Mouse (Mus musculus): ENCODE measurements at regions not wholly inside any gene's neighbourhood (a gene's known extent, or its start where the extent isn't known, plus 50 kb on each side); places are given as distances from the start of the nearest gene placed in this dataset.

DNA sequence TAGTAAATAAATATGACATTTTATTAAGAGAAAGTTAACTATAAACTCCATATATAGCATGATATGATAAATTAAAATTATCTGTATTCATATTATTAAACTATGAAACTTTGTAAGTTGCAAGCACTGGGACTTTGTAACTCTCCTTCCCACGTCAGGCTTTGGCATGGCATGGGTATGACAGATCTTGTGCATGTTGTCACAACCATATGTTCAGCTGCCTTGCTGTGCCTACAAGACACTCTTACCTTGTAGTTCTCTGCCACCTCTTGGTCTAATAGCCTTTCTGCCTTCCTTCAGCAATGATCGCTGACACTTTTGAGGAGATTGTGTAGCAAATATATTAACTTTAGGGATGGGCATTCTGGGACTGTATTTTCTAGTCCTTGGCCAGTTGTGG lies 183.1 kb upstream of the Ndst3 start:
- no peaks in the 10 kb centered on the region for H3K9me3 ChIP-seq (ENCODE audit: control insufficient read depth, insufficient read depth, low read depth, low read length)
- no peak overlapping the region for H3K9ac ChIP-seq (ENCODE audit: insufficient read depth, low read depth, low read length, poor library complexity, severe bottlenecking)
- no peak overlapping the region for H3K27ac ChIP-seq (ENCODE audit: insufficient read depth, low read depth, low read length, poor library complexity, severe bottlenecking)
- in situ Hi-C loops (cut with MboI; ENCODE audit: low sequenced_read_pairs in 2 of 2, unreplicated experiment in 2 of 2) = no loop called here
- H3K36me3 ChIP-seq (ENCODE audit: control insufficient read depth, insufficient read depth, low read length, poor library complexity, severe bottlenecking) = no peaks in the 10 kb centered on the region
- H3K4me1 ChIP-seq (ENCODE audit: control insufficient read depth in 2 of 2, insufficient read depth in 2 of 2, low read length in 2 of 2, poor library complexity in 1 of 2) = no peaks in the 10 kb centered on the region
- no peak overlapping the region for H3K4me3 ChIP-seq (ENCODE audit: insufficient read depth in 1 of 2, low read depth in 1 of 2, low read length in 2 of 2, poor library complexity in 1 of 2, severe bottlenecking in 1 of 2)
- no peak for DNase-seq (ENCODE audit: low read depth, low spot score)
- no peak for TF ChIP-seq ZNF384 (IDR thresholded peaks at IDR 0.05; ENCODE audit: low read depth, low read length)
- no peak for TF ChIP-seq HCFC1 (IDR thresholded peaks at IDR 0.05; ENCODE audit: borderline replicate concordance, insufficient read depth, low read length)
- TF ChIP-seq CHD2 (IDR thresholded peaks at IDR 0.05; ENCODE audit: low read depth, low read length) = no peak
- no peak for TF ChIP-seq ZC3H11A (IDR thresholded peaks at IDR 0.05; ENCODE audit: borderline replicate concordance, low read depth, low read length)
- no peak for TF ChIP-seq MAFK (IDR thresholded peaks at IDR 0.05; ENCODE audit: insufficient read depth, low read depth, low read length)

DNA sequence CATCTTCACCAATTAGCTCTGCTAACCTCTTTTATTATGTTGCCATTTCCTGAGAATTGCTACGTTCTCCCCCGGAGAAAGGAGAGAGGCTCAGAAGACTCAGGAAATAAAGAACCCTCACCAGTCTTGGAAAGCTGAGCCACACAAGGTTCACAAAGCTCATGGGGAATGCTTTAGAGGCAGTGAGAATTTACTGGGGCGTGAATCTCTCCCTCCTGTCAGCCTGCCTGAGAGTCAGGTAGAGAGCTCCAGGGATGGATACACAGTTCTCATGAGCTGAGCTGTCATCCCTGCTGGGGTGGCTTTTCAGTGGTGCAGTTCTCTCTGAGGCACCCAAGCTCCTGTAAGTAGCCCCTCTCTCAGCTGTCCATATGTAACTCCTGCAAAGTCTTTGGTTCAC lies 203.0 kb upstream of the Ndst3 start:
- Histone ChIP-seq H3K36me3 (ENCODE audit: control insufficient read depth, insufficient read depth, low read length, poor library complexity, severe bottlenecking) (no peaks in the 10 kb centered on the region), H3K9me3 (ENCODE audit: control insufficient read depth, insufficient read depth, low read depth, low read length) (no peaks in the 10 kb centered on the region), H3K4me1 (ENCODE audit: control insufficient read depth in 2 of 2, insufficient read depth in 2 of 2, low read length in 2 of 2, poor library complexity in 1 of 2) (no peaks in the 10 kb centered on the region), H3K4me3 (ENCODE audit: insufficient read depth in 1 of 2, low read depth in 1 of 2, low read length in 2 of 2, poor library complexity in 1 of 2, severe bottlenecking in 1 of 2) (no peak overlapping the region), H3K27ac (ENCODE audit: insufficient read depth, low read depth, low read length, poor library complexity, severe bottlenecking) (no peak overlapping the region), H3K9ac (ENCODE audit: insufficient read depth, low read depth, low read length, poor library complexity, severe bottlenecking) (no peak overlapping the region)
- TF ChIP-seq ZC3H11A (IDR thresholded peaks at IDR 0.05; ENCODE audit: borderline replicate concordance, low read depth, low read length) = no peak
- TF ChIP-seq ZNF384 (IDR thresholded peaks at IDR 0.05; ENCODE audit: low read depth, low read length) = no peak
- no peak for TF ChIP-seq MAFK (IDR thresholded peaks at IDR 0.05; ENCODE audit: insufficient read depth, low read depth, low read length)
- TF ChIP-seq CHD2 (IDR thresholded peaks at IDR 0.05; ENCODE audit: low read depth, low read length) = no peak
- no peak for TF ChIP-seq HCFC1 (IDR thresholded peaks at IDR 0.05; ENCODE audit: borderline replicate concordance, insufficient read depth, low read length)
- in situ Hi-C loops (cut with MboI; ENCODE audit: low sequenced_read_pairs in 2 of 2, unreplicated experiment in 2 of 2) = no loop called here
- no peak for DNase-seq (ENCODE audit: low read depth, low spot score)

GRCm38 (mm10) chr3:123905928-123906721 lies 215.5 kb upstream of the Ndst3 start:
- in situ Hi-C loops (cut with MboI; ENCODE audit: low sequenced_read_pairs in 2 of 2, unreplicated experiment in 2 of 2) = no loop called here
- Histone ChIP-seq H3K9me3 (ENCODE audit: control insufficient read depth, insufficient read depth, low read depth, low read length) (no peaks in the 10 kb centered on the region), H3K4me1 (ENCODE audit: control insufficient read depth in 2 of 2, insufficient read depth in 2 of 2, low read length in 2 of 2, poor library complexity in 1 of 2) (no peaks in the 10 kb centered on the region), H3K9ac (ENCODE audit: insufficient read depth, low read depth, low read length, poor library complexity, severe bottlenecking) (no peak overlapping the region), H3K4me3 (ENCODE audit: insufficient read depth in 1 of 2, low read depth in 1 of 2, low read length in 2 of 2, poor library complexity in 1 of 2, severe bottlenecking in 1 of 2) (no peak overlapping the region), H3K27ac (ENCODE audit: insufficient read depth, low read depth, low read length, poor library complexity, severe bottlenecking) (no peak overlapping the region), H3K36me3 (ENCODE audit: control insufficient read depth, insufficient read depth, low read length, poor library complexity, severe bottlenecking) (no peaks in the 10 kb centered on the region)
- TF ChIP-seq CHD2 (IDR thresholded peaks at IDR 0.05; ENCODE audit: low read depth, low read length) (no peak), HCFC1 (IDR thresholded peaks at IDR 0.05; ENCODE audit: borderline replicate concordance, insufficient read depth, low read length) (no peak), MAFK (IDR thresholded peaks at IDR 0.05; ENCODE audit: insufficient read depth, low read depth, low read length) (no peak), ZC3H11A (IDR thresholded peaks at IDR 0.05; ENCODE audit: borderline replicate concordance, low read depth, low read length) (no peak), ZNF384 (IDR thresholded peaks at IDR 0.05; ENCODE audit: low read depth, low read length) (no peak)
- no peak for DNase-seq (ENCODE audit: low read depth, low spot score)

GRCm38 (mm10) chr3:123918140-123918539 lies 227.5 kb upstream of the Ndst3 start:
- Histone ChIP-seq H3K4me3 (ENCODE audit: insufficient read depth in 1 of 2, low read depth in 1 of 2, low read length in 2 of 2, poor library complexity in 1 of 2, severe bottlenecking in 1 of 2) (no peak overlapping the region), H3K9me3 (ENCODE audit: control insufficient read depth, insufficient read depth, low read depth, low read length) (no peaks in the 10 kb centered on the region), H3K27ac (ENCODE audit: insufficient read depth, low read depth, low read length, poor library complexity, severe bottlenecking) (no peak overlapping the region), H3K36me3 (ENCODE audit: control insufficient read depth, insufficient read depth, low read length, poor library complexity, severe bottlenecking) (no peaks in the 10 kb centered on the region), H3K4me1 (ENCODE audit: control insufficient read depth in 2 of 2, insufficient read depth in 2 of 2, low read length in 2 of 2, poor library complexity in 1 of 2) (no peaks in the 10 kb centered on the region), H3K9ac (ENCODE audit: insufficient read depth, low read depth, low read length, poor library complexity, severe bottlenecking) (no peak overlapping the region)
- no peak for TF ChIP-seq ZC3H11A (IDR thresholded peaks at IDR 0.05; ENCODE audit: borderline replicate concordance, low read depth, low read length)
- TF ChIP-seq MAFK (IDR thresholded peaks at IDR 0.05; ENCODE audit: insufficient read depth, low read depth, low read length) = no peak
- no peak for TF ChIP-seq HCFC1 (IDR thresholded peaks at IDR 0.05; ENCODE audit: borderline replicate concordance, insufficient read depth, low read length)
- no peak for TF ChIP-seq ZNF384 (IDR thresholded peaks at IDR 0.05; ENCODE audit: low read depth, low read length)
- no peak for TF ChIP-seq CHD2 (IDR thresholded peaks at IDR 0.05; ENCODE audit: low read depth, low read length)
- DNase-seq (ENCODE audit: low read depth, low spot score) = no peak
- in situ Hi-C loops (cut with MboI; ENCODE audit: low sequenced_read_pairs in 2 of 2, unreplicated experiment in 2 of 2) = no loop called here
